Mouse (Mus musculus) heart, postnatal 0 days (tissue): Measurements from ENCODE around the gene Hps1. TPM values are rescaled to one million over a fixed set of nuclear protein-coding genes. Genes with fewer than 3 reads are reported as not detected.

Experiments used
- ATAC-seq: fragments of 200-750 bp; cut with Nextera tagmentation; 2 replicates; pipeline ENCODE4 v1.8.0; 2017; ENCODE audit warnings: low read depth, moderate number of reproducible peaks, moderate library complexity; ENCODE audit not compliant: insufficient read depth
- DNase-seq: peaks from one replicate; pipeline ENCODE4 v3.0.0-alpha.2; 2016; ENCODE audit warnings: low spot score
- H3K27ac ChIP-seq: fragments of 300-500 bp; sonication (generic); 2 replicates; pipeline ENCODE4 v1.5.1; 2014; ENCODE audit warnings: low read depth, mild to moderate bottlenecking
- H3K27me3 ChIP-seq: fragments of 300-500 bp; sonication (generic); 2 replicates; pipeline ENCODE4 v1.6.1; 2014; ENCODE audit warnings: low read length, mixed read lengths; ENCODE audit not compliant: control insufficient read depth, insufficient read depth
- H3K36me3 ChIP-seq: fragments of 300-500 bp; sonication (generic); replicated peaks from 2 replicates; pipeline ENCODE4 v1.6.1; 2014; ENCODE audit warnings: low read length, mixed read lengths; ENCODE audit not compliant: control insufficient read depth, insufficient read depth
- H3K4me1 ChIP-seq: fragments of 300-500 bp; sonication (generic); 2 replicates; pipeline ENCODE4 v1.6.1; 2014; ENCODE audit warnings: antibody characterized with exemption; ENCODE audit not compliant: control insufficient read depth, insufficient read depth
- H3K4me2 ChIP-seq: fragments of 300-500 bp; sonication (generic); 2 replicates; pipeline ENCODE4 v1.6.1; 2014; ENCODE audit warnings: low read depth, mild to moderate bottlenecking, low read length, moderate library complexity
- H3K4me3 ChIP-seq: fragments of 300-500 bp; sonication (generic); 2 replicates; pipeline ENCODE4 v1.5.1; 2014; ENCODE audit warnings: low read depth, low read length
- H3K9ac ChIP-seq: fragments of 300-500 bp; sonication (generic); replicated peaks from 2 replicates; pipeline ENCODE4 v1.6.1; 2014; ENCODE audit warnings: low read depth, low read length, mixed read lengths
- H3K9me3 ChIP-seq: fragments of 300-500 bp; sonication (generic); replicated peaks from 2 replicates; pipeline ENCODE4 v1.6.1; 2016; ENCODE audit warnings: low read length; ENCODE audit not compliant: control insufficient read depth
- CTCF ChIP-seq: IDR thresholded peaks from 2 replicates; pipeline ENCODE4 v1.5.1; 2016; ENCODE audit warnings: antibody characterized with exemption, control low read depth, low read depth
- EP300 ChIP-seq: IDR thresholded peaks from 2 replicates; pipeline ENCODE4 v1.6.1; 2016; ENCODE audit warnings: antibody characterized with exemption, low read depth
- WGBS: fragments of 180-500 bp; shearing (Covaris S2); extraction: QIAGEN DNeasy Blood & Tissue Kit; methylation state at CpG from one replicate; pipeline ENCODE4 v1.1.7; 2014; 5-methylcytosine and 5-hydroxymethylcytosine counted together
- polyA plus RNA-seq: library from polyadenylated mRNA; unstranded; fragments of >200 nt; fragmentation: Nextera tagmentation; extraction: Ambion mirVana; gene quantifications from 2 replicates; pipeline ENCODE4 v1.2.1, GENCODE M21; 2015
- total RNA-seq: library from RNA; depleted of rRNA; stranded (reverse); fragments of >200 nt; gene quantifications from 2 replicates; pipeline ENCODE4 v1.2.3, GENCODE M21; 2014; ENCODE audit warnings: low replicate concordance

Gene Hps1
- total and polyA plus RNA-seq, 2 experiments from 2014 or later = 3.2 to 9.4 TPM

GRCm38 (mm10) chr19:42810140-42810539, 30.4 kb upstream of the Hps1 start:
- 64% methylated on average over 5 of the region's 5 CpGs for WGBS
- Histone ChIP-seq H3K4me3 (no peak overlapping the region), H3K4me1 (no peaks in the 10 kb centered on the region), H3K27me3 (no peaks in the 10 kb centered on the region), H3K9ac (no peak overlapping the region), H3K36me3 (no peaks in the 10 kb centered on the region), H3K9me3 (no peaks in the 10 kb centered on the region), H3K27ac (no peak overlapping the region), H3K4me2 (no peak overlapping the region)
- no peak for ATAC-seq
- no peak for DNase-seq
- no peak for TF ChIP-seq EP300
- TF ChIP-seq CTCF = no peak

GRCm38 (mm10) chr19:42809491-42809890, 29.7 kb upstream of the Hps1 start:
- ATAC-seq = no peak
- DNase-seq = no peak
- Histone ChIP-seq H3K9ac (no peak overlapping the region), H3K27ac (no peak overlapping the region), H3K4me2 (no peak overlapping the region), H3K4me3 (no peak overlapping the region), H3K4me1 (no peaks in the 10 kb centered on the region), H3K27me3 (no peaks in the 10 kb centered on the region), H3K36me3 (no peaks in the 10 kb centered on the region), H3K9me3 (no peaks in the 10 kb centered on the region)
- TF ChIP-seq CTCF (no peak), EP300 (no peak)
- WGBS = 67% methylated on average over 10 of the region's 10 CpGs

DNA sequence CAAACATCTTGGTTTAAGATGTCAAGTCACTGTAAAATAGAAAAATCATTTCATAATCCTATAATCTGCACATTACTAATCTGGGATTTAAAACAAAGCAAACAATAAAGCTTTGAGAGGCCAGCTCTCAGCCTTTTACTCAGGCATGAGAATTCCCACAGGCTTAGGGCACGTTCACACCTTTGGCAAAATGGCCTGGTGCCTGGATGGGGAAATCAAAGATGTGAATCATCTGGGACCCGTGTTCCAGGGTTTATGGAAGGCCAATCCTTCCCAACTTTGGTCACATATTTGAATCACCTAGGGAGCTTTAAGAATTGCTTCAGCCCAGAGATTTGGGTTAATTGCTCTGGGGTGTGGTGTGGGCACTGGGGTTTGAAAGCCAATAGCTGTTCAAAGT, 18.1 kb upstream of the Hps1 start:
- Histone ChIP-seq H3K9ac (no peak overlapping the region), H3K9me3 (no peaks in the 10 kb centered on the region), H3K4me3 (no peak overlapping the region), H3K27me3 (0 out of 2 replicates have a peak, but pooled peaks cover 5% of the 10 kb centered on the region), H3K27ac (no peak overlapping the region), H3K4me1 (no peaks in the 10 kb centered on the region), H3K4me2 (no peak overlapping the region), H3K36me3 (no peaks in the 10 kb centered on the region)
- ATAC-seq = no peak
- DNase-seq = no peak
- TF ChIP-seq CTCF = no peak
- no peak for TF ChIP-seq EP300
- 59% methylated on average over 2 of the region's 2 CpGs for WGBS

DNA sequence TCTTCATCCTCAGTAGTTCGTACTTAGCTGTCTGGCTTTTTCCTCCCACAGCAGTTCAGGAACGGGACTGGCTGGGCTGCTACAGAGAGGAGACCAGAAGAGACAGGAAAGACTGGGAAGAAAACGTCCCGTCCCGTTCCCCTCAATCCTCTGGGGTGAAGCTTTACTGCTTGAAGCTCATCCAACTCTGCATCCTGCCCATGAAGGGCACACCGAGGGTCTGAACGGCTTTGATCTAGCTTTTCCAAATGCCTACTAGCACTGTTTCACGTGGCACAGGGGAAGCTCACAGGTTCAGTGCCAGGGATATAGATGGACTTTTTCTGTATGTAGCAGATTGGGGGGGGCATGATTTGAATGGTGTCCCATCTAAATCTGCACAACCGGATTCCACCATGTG, 16.0 kb upstream of the Hps1 start:
- Histone ChIP-seq H3K4me2 (peak overlapping the region; percentile 76), H3K27ac (no peak overlapping the region), H3K9ac (no peak overlapping the region), H3K36me3 (no peaks in the 10 kb centered on the region), H3K4me3 (no peak overlapping the region), H3K4me1 (no peaks in the 10 kb centered on the region), H3K9me3 (no peaks in the 10 kb centered on the region), H3K27me3 (0 out of 2 replicates have a peak, but pooled peaks cover 5% of the 10 kb centered on the region)
- 28% methylated on average over 9 of the region's 9 CpGs for WGBS
- ATAC-seq = no peak
- TF ChIP-seq EP300 (no peak), CTCF (no peak)
- DNase-seq = no peak

- H3K36me3 ChIP-seq = no peaks in the 10 kb centered on the region
- ATAC-seq (peak; percentile 82), DNase-seq (peak; percentile 76)
- H3K4me3 ChIP-seq = peak overlapping the region; percentile 42
- H3K4me1 ChIP-seq = no peaks in the 10 kb centered on the region
- peak overlapping the region; percentile 76 for H3K4me2 ChIP-seq
- WGBS = 3% methylated on average over 30 of the region's 31 CpGs
- no peak overlapping the region for H3K27ac ChIP-seq
- H3K27me3 ChIP-seq = 0 out of 2 replicates have a peak, but pooled peaks cover 5% of the 10 kb centered on the region
- peak overlapping the region; percentile 27; the same call in 1 of the 2 replicates for H3K9ac ChIP-seq
- TF ChIP-seq EP300 (no peak), CTCF (peak; percentile 95)
- no peaks in the 10 kb centered on the region for H3K9me3 ChIP-seq
Measured at GRCm38 (mm10) chr19:42794914-42795613, 15.3 kb upstream of the Hps1 start.

DNA sequence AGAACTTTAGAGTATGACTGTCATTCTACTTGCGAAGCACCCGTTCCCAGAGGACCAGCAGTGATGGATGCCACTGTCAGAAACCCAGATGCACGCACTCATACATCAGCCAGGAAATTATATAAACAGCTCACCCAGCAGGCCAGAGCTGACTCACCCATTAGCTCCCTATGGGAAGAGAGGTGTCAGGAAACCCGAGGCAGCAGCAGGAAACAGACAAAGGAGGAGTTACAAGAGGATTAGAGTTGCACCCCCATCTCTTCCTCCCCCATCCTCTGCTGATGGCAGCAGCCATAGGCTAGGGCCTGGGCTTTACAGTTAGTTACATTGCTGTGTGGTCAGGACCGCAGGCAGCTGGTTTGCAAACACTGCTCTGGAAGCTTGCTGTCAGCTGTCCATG, 8.5 kb upstream of the Hps1 start:
- DNase-seq (peak; percentile 29), ATAC-seq (peak; percentile 41; the same call in 1 of the 2 replicates)
- Histone ChIP-seq H3K4me1 (no peaks in the 10 kb centered on the region), H3K9me3 (no peaks in the 10 kb centered on the region), H3K36me3 (no peaks in the 10 kb centered on the region), H3K9ac (no peak overlapping the region), H3K27ac (no peak overlapping the region), H3K4me2 (no peak overlapping the region), H3K4me3 (no peak overlapping the region), H3K27me3 (no peaks in the 10 kb centered on the region)
- TF ChIP-seq EP300 = no peak
- TF ChIP-seq CTCF = no peak
- WGBS = 29% methylated on average over 5 of the region's 5 CpGs
